Mouse (Mus musculus) embryonic facial prominence, embryonic 14.5 days (tissue): ENCODE measurements around the gene Cyp4f17. TPM values are rescaled to one million over a fixed set of nuclear protein-coding genes. Genes with fewer than 3 reads are reported as not detected.
"Not testable (repeated sequence)": the region's sequence is repeated elsewhere in the genome, so short reads cannot be mapped to it uniquely, and the experiment has no call there.

ENCODE experiments used
- ATAC-seq: fragments of 200-750 bp; cut with Nextera tagmentation; 2 replicates; pipeline ENCODE4 v1.8.0; 2017; ENCODE audit warnings: low read depth, moderate number of reproducible peaks, moderate TSS enrichment
- DNase-seq: peaks from one replicate; pipeline ENCODE4 v3.0.0-alpha.2; 2015; ENCODE audit warnings: low spot score
- H3K27ac ChIP-seq: fragments of 300-500 bp; sonication (generic); replicated peaks from 2 replicates; pipeline ENCODE4 v1.5.1; 2014; ENCODE audit warnings: low read depth, mild to moderate bottlenecking, low read length, moderate library complexity
- H3K27me3 ChIP-seq: fragments of 300-500 bp; sonication (generic); replicated peaks from 2 replicates; pipeline ENCODE4 v1.6.1; 2014; ENCODE audit warnings: low read length; ENCODE audit not compliant: control insufficient read depth, insufficient read depth
- H3K36me3 ChIP-seq: fragments of 300-500 bp; sonication (generic); 2 replicates; pipeline ENCODE4 v1.6.1; 2014; ENCODE audit warnings: low read length, mixed read lengths; ENCODE audit not compliant: control insufficient read depth, insufficient read depth
- H3K4me1 ChIP-seq: fragments of 300-500 bp; sonication (generic); 2 replicates; pipeline ENCODE4 v1.6.1; 2014; ENCODE audit warnings: antibody characterized with exemption, low read length; ENCODE audit not compliant: control insufficient read depth, insufficient read depth
- H3K4me2 ChIP-seq: fragments of 300-500 bp; sonication (generic); 2 replicates; pipeline ENCODE4 v1.6.1; 2014; ENCODE audit warnings: low read depth, mild to moderate bottlenecking, low read length, moderate library complexity, mixed read lengths
- H3K4me3 ChIP-seq: fragments of 300-500 bp; sonication (generic); 2 replicates; pipeline ENCODE4 v1.5.1; 2014; ENCODE audit warnings: low read depth, mild to moderate bottlenecking, low read length
- H3K9ac ChIP-seq: fragments of 300-500 bp; sonication (generic); 2 replicates; pipeline ENCODE4 v1.6.1; 2014; ENCODE audit warnings: low read depth, mild to moderate bottlenecking, low read length, moderate library complexity, mixed read lengths
- H3K9me3 ChIP-seq: fragments of 300-500 bp; sonication (generic); 2 replicates; pipeline ENCODE4 v1.6.1; 2016; ENCODE audit warnings: low read length; ENCODE audit not compliant: control insufficient read depth
- WGBS: fragments of 180-500 bp; shearing (Covaris S2); extraction: QIAGEN DNeasy Blood & Tissue Kit; methylation state at CpG from one replicate; pipeline ENCODE4 v1.1.7; 2014; 5-methylcytosine and 5-hydroxymethylcytosine counted together
- polyA plus RNA-seq: library from polyadenylated mRNA; unstranded; fragments of >200 nt; fragmentation: Nextera tagmentation; extraction: Ambion mirVana; gene quantifications from 2 replicates; pipeline ENCODE4 v1.2.1, GENCODE M21; 2014

The Cyp4f17 gene
- polyA plus RNA-seq, 1 experiment from 2014 or later: 5.3 TPM

DNA sequence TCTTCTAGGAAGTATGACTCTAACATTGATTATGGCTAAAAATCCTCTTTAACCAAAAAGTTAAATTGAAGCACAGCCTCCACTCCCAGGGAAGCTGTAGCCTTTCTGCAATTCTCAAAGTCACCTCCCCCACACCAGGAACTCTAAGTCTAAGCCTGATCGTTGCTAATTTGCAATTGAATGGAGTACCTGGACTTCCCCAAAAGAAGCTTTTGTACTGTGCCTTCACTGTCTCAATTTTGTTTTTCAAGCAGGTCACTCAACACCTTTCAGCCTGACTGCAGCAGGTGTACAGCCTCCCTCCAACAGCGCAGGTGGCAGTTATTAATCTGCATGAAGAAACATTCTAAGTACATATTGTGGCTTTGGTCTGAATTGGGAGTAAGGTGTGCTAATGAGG, 57.5 kb downstream of the Cyp4f17 start:
- WGBS: 72% methylated on average over 2 of the region's 2 CpGs
- not testable (repeated sequence) for H3K4me2 ChIP-seq, H3K27ac ChIP-seq, H3K36me3 ChIP-seq, DNase-seq, H3K9ac ChIP-seq, H3K4me1 ChIP-seq, H3K9me3 ChIP-seq, H3K4me3 ChIP-seq, H3K27me3 ChIP-seq, ATAC-seq

DNA sequence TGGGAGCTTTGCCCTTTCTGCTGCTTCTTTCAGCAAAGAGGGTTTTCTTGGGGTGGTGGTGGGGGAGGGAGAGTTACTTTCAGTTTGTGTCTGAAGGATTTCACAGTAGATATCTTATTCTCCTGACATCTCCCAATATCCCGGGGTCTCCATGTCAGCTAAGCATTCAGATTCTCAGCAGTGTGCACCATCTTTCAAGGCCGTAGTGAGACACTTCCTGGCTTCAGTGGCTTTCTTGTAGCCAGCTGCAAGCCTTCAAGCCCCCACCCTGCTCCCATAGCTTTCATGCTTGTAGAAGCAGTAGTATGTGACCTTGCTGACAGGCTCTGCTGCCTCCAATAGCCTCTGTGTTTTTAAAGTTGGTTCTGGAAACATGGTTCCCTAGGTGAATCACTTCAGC, 67.4 kb downstream of the Cyp4f17 start:
- not testable (repeated sequence) for H3K36me3 ChIP-seq, H3K9ac ChIP-seq, DNase-seq, H3K27ac ChIP-seq, ATAC-seq, H3K4me1 ChIP-seq, H3K27me3 ChIP-seq, H3K9me3 ChIP-seq, H3K4me2 ChIP-seq, H3K4me3 ChIP-seq
- WGBS: 74% methylated on average over 2 of the region's 2 CpGs

GRCm38 (mm10) chr17:32577496-32578186, 71.8 kb downstream of the Cyp4f17 start:
- DNase-seq: no peak
- no peak for ATAC-seq
- H3K27ac ChIP-seq: no peak overlapping the region
- WGBS: 58% methylated on average over 7 of the region's 7 CpGs
- no peaks in the 10 kb centered on the region for H3K9me3 ChIP-seq
- H3K9ac ChIP-seq: no peak overlapping the region
- no peaks in the 10 kb centered on the region for H3K27me3 ChIP-seq
- no peaks in the 10 kb centered on the region for H3K36me3 ChIP-seq
- H3K4me3 ChIP-seq: no peak overlapping the region
- H3K4me1 ChIP-seq: no peaks in the 10 kb centered on the region
- H3K4me2 ChIP-seq: no peak overlapping the region

Other genes starting within 250 kb of the Cyp4f17 start
- gene Brd4, start 221.3 kb upstream of the Cyp4f17 start, polyA plus RNA-seq: 87.5 and 89.8 TPM in 2 replicates
- gene Akap8, start 184.8 kb upstream of the Cyp4f17 start, polyA plus RNA-seq: 33.0 and 37.9 TPM in 2 replicates
- gene Akap8l, start 155.4 kb upstream of the Cyp4f17 start, polyA plus RNA-seq: 59.4 and 59.8 TPM in 2 replicates
- 27.6 and 29.3 TPM in 2 replicates for gene Wiz, start 116.6 kb upstream of the Cyp4f17 start, polyA plus RNA-seq
- gene Rasal3, start 102.5 kb upstream of the Cyp4f17 start, polyA plus RNA-seq: 2.2 and 2.4 TPM in 2 replicates
- 0.17 TPM in 1 of 2 replicates, not detected in the other for gene Pglyrp2, start 81.9 kb upstream of the Cyp4f17 start, polyA plus RNA-seq
- gene Cyp4f39, start 53.3 kb upstream of the Cyp4f17 start, polyA plus RNA-seq: 4.8 and 6.2 TPM in 2 replicates
- gene Cyp4f16, start 30.5 kb downstream of the Cyp4f17 start, polyA plus RNA-seq: 18.0 and 18.3 TPM in 2 replicates
- not detected in 2 replicates for gene Cyp4f37, start 115.3 kb downstream of the Cyp4f17 start, polyA plus RNA-seq
- gene Cyp4f40, start 152.8 kb downstream of the Cyp4f17 start, polyA plus RNA-seq: not detected in 2 replicates
- 0.71 and 0.75 TPM in 2 replicates for gene Cyp4f15, start 179.6 kb downstream of the Cyp4f17 start, polyA plus RNA-seq